Mouse (Mus musculus): ENCODE data around the gene Vmn1r165. TPM values are rescaled to one million over a fixed set of nuclear protein-coding genes. Genes with fewer than 3 reads are reported as not detected.
"Not testable (repeated sequence)": the region's sequence is repeated elsewhere in the genome, so short reads cannot be mapped to it uniquely, and the experiment has no call there.

Gene Vmn1r165
- not detected in 2 replicates for polyA plus RNA-seq (2012; ENCODE audit: insufficient read depth, insufficient read length, low replicate concordance, missing spikeins)

DNA sequence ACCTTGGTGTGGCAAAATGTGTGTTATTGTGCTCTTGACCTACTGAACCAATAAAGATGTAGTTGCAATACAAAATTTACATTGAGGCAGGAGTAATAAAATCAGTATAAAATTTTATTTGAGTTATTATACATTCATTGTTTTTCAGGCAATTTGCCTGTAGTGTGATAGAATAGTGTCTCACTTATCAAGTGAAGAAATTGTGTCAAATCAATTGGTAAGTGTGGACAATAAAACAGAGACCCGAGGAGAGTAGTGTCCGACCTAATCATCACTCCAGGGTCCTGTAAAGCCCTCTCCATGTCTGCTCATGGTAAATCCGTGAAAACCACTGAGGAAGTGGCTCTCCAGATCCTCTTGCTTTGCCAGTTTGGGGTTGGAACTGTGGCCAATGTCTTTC, at the start of gene Vmn1r165:
Vmn1r165 (plus strand) TSS at position 301 of the 400 bp plus-strand sequence.
- not testable (repeated sequence) for H3K27ac ChIP-seq (ENCODE audit: insufficient read depth, low read depth, low read length); H3K4me1 ChIP-seq (ENCODE audit: control insufficient read depth, insufficient read depth, low read length); H3K4me3 ChIP-seq (ENCODE audit: insufficient read depth, low read depth, low read length)
- WGBS = no CpG with 5 or more reads among the region's 3 CpGs

DNA sequence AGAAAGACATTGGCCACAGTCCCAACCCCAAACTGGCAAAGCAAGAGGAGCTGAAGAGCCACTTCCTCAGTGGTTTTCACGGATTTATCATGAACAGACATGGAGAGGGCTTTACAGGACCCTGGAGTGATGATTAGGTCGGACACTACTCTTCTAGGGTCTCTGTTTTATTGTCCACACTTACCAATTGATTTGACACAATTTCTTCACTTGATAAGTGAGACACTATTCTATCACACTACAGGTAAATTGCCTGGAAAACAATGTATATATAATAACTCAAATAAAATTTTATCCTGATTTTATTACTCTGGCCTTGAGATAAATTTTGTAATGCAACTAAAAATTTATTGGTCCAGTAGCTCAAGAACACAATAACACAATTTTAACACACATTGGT, 34.5 kb downstream of the Vmn1r165 start, which contains the start of gene Vmn1r166:
Vmn1r166 (minus strand) TSS at position 101 of the 400 bp plus-strand sequence.
- H3K4me3 ChIP-seq (ENCODE audit: insufficient read depth, low read depth, low read length); H3K27ac ChIP-seq (ENCODE audit: insufficient read depth, low read depth, low read length); H3K4me1 ChIP-seq (ENCODE audit: control insufficient read depth, insufficient read depth, low read length): not testable (repeated sequence)
- WGBS = no CpG with 5 or more reads among the region's 2 CpGs

Other genes starting within 250 kb of the Vmn1r165 start
- not detected in 2 replicates for gene Gm4214, start 232.7 kb upstream of the Vmn1r165 start, polyA plus RNA-seq (2012; ENCODE audit: insufficient read depth, insufficient read length, low replicate concordance, missing spikeins)
- gene Gm4216, start 197.4 kb upstream of the Vmn1r165 start, polyA plus RNA-seq (2012; ENCODE audit: insufficient read depth, insufficient read length, low replicate concordance, missing spikeins) = not detected in 2 replicates
- gene Vmn1r163, start 161.8 kb upstream of the Vmn1r165 start, polyA plus RNA-seq (2012; ENCODE audit: insufficient read depth, insufficient read length, low replicate concordance, missing spikeins) = not detected in 2 replicates
- not detected in 2 replicates for gene Gm8720, start 149.9 kb upstream of the Vmn1r165 start, polyA plus RNA-seq (2012; ENCODE audit: insufficient read depth, insufficient read length, low replicate concordance, missing spikeins)
- gene Gm10662, start 72.9 kb upstream of the Vmn1r165 start, polyA plus RNA-seq (2012; ENCODE audit: insufficient read depth, insufficient read length, low replicate concordance, missing spikeins) = not detected in 2 replicates
- gene Vmn1r166, start 34.4 kb downstream of the Vmn1r165 start, polyA plus RNA-seq (2012; ENCODE audit: insufficient read depth, insufficient read length, low replicate concordance, missing spikeins) = not detected in 2 replicates
- gene Gm6902, start 61.6 kb downstream of the Vmn1r165 start, polyA plus RNA-seq (2012; ENCODE audit: insufficient read depth, insufficient read length, low replicate concordance, missing spikeins) = not detected in 2 replicates
- not detected in 2 replicates for gene Nlrp4e, start 83.9 kb downstream of the Vmn1r165 start, polyA plus RNA-seq (2012; ENCODE audit: insufficient read depth, insufficient read length, low replicate concordance, missing spikeins)
- gene Nlrp5, start 168.6 kb downstream of the Vmn1r165 start, polyA plus RNA-seq (2012; ENCODE audit: insufficient read depth, insufficient read length, low replicate concordance, missing spikeins) = not detected in 2 replicates

All from olfactory bulb, adult 2 months (tissue).